Mouse (Mus musculus): ENCODE measurements around the gene E2f4. TPM values are rescaled to one million over a fixed set of nuclear protein-coding genes. Genes with fewer than 3 reads are reported as not detected.

E2f4 gene
- polyA plus RNA-seq, 1 experiment from 2014 or later: 120 TPM

DNA sequence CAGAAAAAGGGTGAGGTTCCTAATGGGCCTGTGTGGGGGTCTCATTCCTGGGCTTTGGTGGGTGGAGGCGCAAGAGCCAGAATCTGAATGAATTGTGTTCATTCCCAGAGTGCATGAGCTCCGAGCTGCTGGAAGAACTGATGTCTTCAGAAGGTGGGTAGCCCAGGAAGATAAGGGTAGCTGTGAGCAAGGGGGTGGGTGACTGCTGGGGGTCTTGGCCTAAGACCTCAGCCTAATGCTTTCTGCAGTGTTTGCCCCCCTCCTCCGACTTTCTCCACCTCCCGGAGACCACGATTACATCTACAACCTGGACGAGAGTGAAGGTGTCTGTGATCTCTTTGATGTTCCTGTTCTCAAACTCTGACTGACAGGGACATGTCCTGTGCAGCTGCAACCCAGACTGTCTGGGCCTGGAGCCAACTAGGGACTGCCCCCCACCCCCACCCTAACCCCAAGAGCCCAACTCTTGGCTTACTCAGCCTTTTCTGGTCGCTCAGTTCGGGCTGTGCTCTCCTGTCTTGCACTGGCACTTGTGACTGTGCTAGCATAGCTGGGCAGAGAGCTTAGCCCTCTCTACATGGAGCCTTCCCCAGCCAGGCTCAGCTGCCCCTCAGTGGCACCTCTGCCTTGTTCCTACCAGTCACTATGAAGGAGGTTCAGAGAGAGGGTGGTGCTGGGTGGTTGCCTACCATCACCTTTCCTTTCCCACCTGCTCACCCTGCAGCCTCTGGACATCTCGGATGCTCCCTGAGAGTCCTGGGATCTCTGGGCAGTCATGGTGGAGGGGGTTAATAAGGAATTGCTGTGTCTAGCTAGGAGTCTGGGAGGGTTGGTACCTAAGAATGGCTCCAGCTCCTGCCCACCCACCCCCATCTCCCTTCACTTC lies 7.1 kb downstream of the E2f4 start:
- peaks cover 88% of the 10 kb centered on the region for H3K36me3 ChIP-seq
- DNase-seq (ENCODE audit: low spot score): no peak

DNA sequence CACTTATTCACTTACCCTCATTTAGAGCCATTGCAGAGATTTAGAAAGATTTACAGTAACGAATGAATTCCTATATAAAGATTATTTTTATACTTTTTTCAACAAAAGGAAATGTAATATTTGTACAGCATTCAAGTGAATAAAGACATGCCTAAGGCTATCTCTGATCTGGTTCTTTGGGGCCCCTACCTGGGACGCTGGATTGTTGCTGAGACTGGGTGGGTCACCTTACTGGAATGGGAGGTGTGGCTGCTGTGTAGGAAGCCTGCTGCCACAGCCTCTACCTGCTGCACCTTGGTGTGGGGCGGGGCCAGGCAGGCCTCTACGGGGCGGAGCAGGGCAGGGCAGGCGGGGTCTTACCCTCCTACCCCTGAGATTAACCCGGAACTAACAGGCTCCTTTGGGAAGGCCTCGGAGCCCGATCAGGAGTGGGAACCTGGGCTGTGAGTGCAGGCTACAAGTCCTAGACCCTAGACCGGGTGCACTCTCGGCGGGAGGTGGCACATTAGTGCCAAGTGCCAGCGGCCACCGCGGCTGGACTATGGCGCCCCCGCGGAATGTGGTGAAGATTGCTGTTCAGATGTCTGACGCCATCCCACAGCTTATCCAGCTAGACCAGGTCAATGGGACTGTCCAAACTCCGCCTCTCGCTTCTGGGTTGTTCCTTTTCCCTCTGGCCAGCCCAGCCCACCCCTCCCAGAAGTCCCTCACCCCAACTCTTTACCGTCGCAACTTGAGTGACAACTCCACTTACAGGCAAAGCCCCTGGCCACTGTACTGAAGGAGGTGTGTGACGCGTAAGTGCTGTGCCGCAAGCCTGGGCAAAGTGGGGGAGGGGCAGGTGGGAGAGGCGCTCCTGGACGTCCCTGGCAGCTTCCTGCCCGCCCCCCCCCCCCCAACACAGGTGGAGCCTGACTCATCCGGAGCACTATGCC lies 8.0 kb downstream of the E2f4 start, which contains the start of gene Elmo3:
Elmo3 (plus strand) TSS at position 391 of the 935 bp plus-strand sequence.
- Histone ChIP-seq H3K36me3 (peaks cover 88% of the 10 kb centered on the region), H3K4me3 (peak within 1 kb of the TSS; percentile 38), H3K4me1 (replicated peaks) (peaks cover 21% of the 10 kb centered on the region), H3K27ac (peak within 1 kb of the TSS; percentile 64), H3K27me3 (ENCODE audit: insufficient read depth, poor library complexity, severe bottlenecking) (no peaks in the 10 kb centered on the region), H3K9me3 (no peaks in the 10 kb centered on the region)
- 8% methylated on average over 29 of the region's 30 CpGs for WGBS
- peak; percentile 51 for DNase-seq (ENCODE audit: low spot score)

More for the DNA sequence above, 7.1 kb downstream of the E2f4 start:
- no peak overlapping the region for H3K4me3 ChIP-seq
- peaks cover 25% of the 10 kb centered on the region for H3K4me1 ChIP-seq (replicated peaks)
- WGBS: 83% methylated on average over 9 of the region's 9 CpGs
- H3K27me3 ChIP-seq (ENCODE audit: insufficient read depth, poor library complexity, severe bottlenecking): no peaks in the 10 kb centered on the region
- H3K27ac ChIP-seq: no peak overlapping the region
- no peaks in the 10 kb centered on the region for H3K9me3 ChIP-seq

DNA sequence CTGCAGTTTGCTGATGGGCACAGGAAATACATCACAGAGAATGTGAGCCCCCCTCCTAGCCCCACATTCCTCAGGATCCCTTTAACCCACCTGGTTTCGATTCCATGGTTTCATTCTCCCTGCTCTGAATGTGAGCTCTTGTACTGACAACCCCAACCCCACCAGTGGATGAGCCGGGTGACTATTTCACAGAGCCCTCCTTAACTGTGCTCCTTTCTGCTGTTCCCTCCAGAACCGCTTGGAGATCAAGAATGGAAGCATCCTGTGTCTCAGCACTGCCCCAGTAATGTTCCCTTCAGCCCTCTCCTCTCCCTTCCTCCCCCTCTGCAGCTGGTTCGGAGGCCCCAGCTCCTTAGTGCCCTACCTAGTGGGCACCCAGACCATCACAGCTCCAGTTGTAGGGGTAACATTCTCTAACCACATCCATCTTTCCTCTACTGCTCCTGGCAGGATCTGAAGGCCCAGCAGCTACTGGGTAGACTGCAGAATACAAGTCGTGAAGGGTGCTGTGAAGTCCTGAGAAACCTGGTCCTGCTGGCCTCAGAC lies 8.8 kb downstream of the E2f4 start:
- Histone ChIP-seq H3K27ac (peak overlapping the region; percentile 64), H3K9me3 (no peaks in the 10 kb centered on the region), H3K4me3 (peak overlapping the region; percentile 38), H3K4me1 (replicated peaks) (peaks cover 21% of the 10 kb centered on the region), H3K27me3 (ENCODE audit: insufficient read depth, poor library complexity, severe bottlenecking) (no peaks in the 10 kb centered on the region), H3K36me3 (peaks cover 88% of the 10 kb centered on the region)
- no peak for DNase-seq (ENCODE audit: low spot score)
- 62% methylated on average over 5 of the region's 5 CpGs for WGBS

DNA sequence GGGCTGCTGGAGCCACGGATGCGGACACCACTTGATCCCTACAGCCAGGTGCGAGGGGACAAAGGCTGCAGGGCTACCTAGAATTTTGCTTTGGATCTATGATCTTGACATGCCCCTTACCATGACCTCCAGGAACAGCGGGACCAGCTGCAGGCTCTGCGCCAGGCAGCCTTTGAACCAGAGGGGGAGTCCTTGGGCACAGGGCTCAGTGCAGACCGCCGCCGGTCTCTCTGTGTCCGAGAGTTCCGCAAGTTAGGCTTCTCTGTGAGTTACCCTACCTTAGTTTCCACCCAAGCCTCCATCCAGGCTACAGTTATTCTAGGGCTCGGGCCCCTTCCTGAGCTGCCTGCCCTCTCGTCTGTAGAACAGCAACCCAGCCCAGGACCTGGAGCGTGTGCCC lies 10.2 kb downstream of the E2f4 start:
- DNase-seq (ENCODE audit: low spot score): no peak
- no peak overlapping the region for H3K27ac ChIP-seq
- H3K27me3 ChIP-seq (ENCODE audit: insufficient read depth, poor library complexity, severe bottlenecking): no peaks in the 10 kb centered on the region
- H3K4me3 ChIP-seq: no peak overlapping the region
- WGBS: 94% methylated on average over 13 of the region's 13 CpGs
- peaks cover 21% of the 10 kb centered on the region for H3K4me1 ChIP-seq (replicated peaks)
- peaks cover 88% of the 10 kb centered on the region for H3K36me3 ChIP-seq
- H3K9me3 ChIP-seq: no peaks in the 10 kb centered on the region

DNA sequence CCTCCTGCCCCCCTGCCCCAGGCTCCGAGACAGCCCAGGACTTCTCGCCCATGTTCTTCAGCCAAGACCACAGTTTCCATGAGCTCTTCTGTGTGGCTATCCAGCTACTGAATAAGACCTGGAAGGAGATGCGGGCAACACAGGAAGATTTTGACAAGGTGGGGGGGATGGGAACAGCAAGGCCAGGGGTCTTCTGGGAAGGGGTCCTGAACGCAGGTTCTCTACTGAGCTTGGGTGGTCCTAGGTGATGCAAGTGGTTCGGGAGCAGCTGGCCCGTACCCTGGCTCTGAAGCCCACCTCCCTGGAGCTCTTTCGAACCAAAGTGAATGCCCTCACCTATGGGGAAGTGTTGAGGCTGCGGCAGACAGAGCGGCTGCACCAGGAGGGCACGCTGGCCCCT lies 11.0 kb downstream of the E2f4 start:
- no peaks in the 10 kb centered on the region for H3K9me3 ChIP-seq
- no peak for DNase-seq (ENCODE audit: low spot score)
- no peak overlapping the region for H3K4me3 ChIP-seq
- H3K36me3 ChIP-seq: peaks cover 88% of the 10 kb centered on the region
- no peak overlapping the region for H3K27ac ChIP-seq
- no peaks in the 10 kb centered on the region for H3K27me3 ChIP-seq (ENCODE audit: insufficient read depth, poor library complexity, severe bottlenecking)
- 93% methylated on average over 10 of the region's 10 CpGs for WGBS
- H3K4me1 ChIP-seq (replicated peaks): peaks cover 21% of the 10 kb centered on the region

DNA sequence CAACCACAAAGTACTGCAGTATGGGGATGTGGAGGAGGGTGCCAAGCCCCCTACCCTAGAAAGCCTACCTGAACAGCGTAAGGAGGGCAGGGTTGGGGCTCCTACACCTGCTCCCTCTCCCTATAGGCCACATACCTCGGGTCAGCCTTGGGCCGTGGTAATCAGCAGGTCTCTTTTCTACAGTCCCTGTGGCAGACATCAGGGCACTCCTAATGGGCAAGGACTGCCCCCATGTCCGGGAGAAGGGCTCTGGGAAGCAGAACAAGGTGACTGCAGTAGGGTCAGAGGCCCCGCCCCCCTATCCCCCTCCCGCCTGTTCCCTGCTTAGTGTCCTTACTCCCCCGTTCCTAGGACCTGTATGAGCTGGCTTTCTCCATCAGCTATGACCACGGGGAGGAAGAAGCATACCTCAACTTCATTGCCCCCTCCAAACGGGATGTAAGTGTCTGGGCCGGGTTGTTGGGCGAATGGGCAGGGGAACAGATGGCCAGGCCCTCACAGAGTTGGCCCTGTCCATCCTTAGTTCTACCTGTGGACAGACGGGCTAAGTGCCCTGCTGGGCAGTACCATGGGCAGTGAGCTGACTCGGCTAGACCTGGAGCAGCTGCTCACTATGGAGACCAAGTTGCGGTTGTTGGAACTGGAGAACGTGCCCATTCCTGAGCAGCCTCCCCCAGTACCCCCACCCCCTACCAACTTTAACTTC lies 11.8 kb downstream of the E2f4 start:
- Histone ChIP-seq H3K4me3 (no peak overlapping the region), H3K36me3 (peaks cover 88% of the 10 kb centered on the region), H3K9me3 (no peaks in the 10 kb centered on the region), H3K27ac (no peak overlapping the region), H3K4me1 (replicated peaks) (peaks cover 21% of the 10 kb centered on the region), H3K27me3 (ENCODE audit: insufficient read depth, poor library complexity, severe bottlenecking) (no peaks in the 10 kb centered on the region)
- no peak for DNase-seq (ENCODE audit: low spot score)
- WGBS: 85% methylated on average over 15 of the region's 15 CpGs

DNA sequence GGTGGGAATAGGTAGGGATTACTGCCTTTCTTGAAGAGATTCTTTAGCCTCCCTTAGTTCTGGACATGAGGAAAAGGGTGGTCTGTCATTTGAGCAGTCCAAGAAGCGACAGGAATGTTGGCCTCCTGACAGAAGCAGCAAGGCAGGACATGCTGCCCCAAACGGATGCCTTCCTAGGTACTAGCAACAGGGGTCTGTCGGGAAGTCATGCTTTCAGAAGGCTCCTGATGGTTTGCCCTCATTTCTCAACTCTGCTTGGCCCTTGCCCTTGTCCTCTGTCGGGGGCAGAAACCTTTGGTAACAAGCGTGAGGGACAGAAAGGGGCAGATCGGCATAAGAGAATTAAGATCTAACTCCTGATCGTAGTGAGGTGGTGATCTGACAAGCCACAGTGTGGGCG lies 12.7 kb downstream of the E2f4 start:
- Histone ChIP-seq H3K4me1 (replicated peaks) (peaks cover 15% of the 10 kb centered on the region), H3K4me3 (no peak overlapping the region), H3K27me3 (ENCODE audit: insufficient read depth, poor library complexity, severe bottlenecking) (no peaks in the 10 kb centered on the region), H3K9me3 (no peaks in the 10 kb centered on the region), H3K36me3 (peaks cover 88% of the 10 kb centered on the region), H3K27ac (no peak overlapping the region)
- WGBS: 86% methylated on average over 8 of the region's 8 CpGs
- no peak for DNase-seq (ENCODE audit: low spot score)

DNA sequence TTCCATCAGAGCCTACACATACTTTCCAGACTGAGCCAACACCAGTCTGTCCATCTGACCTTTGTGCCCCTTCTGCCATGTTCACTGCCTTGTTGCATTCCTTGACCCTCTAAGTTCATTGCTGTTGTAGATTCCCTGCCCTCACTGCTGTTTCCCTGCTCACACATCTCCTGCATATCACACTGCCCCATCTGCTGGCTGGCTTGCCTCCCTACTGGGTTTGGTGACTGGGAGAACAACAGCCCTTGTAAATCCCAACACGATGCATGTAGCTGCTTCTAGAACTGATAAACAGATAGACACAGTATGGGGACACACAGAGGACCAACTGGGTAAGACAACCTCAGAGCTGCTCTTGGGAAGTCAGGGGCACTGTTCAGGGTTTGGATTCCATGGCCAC lies 14.3 kb downstream of the E2f4 start:
- DNase-seq (ENCODE audit: low spot score): no peak
- Histone ChIP-seq H3K27ac (no peak overlapping the region), H3K27me3 (ENCODE audit: insufficient read depth, poor library complexity, severe bottlenecking) (no peaks in the 10 kb centered on the region), H3K4me1 (replicated peaks) (no peaks in the 10 kb centered on the region), H3K9me3 (no peaks in the 10 kb centered on the region), H3K36me3 (peaks cover 99% of the 10 kb centered on the region), H3K4me3 (no peak overlapping the region)
- WGBS: 79% methylated on average over 1 of the region's 1 CpGs

DNA sequence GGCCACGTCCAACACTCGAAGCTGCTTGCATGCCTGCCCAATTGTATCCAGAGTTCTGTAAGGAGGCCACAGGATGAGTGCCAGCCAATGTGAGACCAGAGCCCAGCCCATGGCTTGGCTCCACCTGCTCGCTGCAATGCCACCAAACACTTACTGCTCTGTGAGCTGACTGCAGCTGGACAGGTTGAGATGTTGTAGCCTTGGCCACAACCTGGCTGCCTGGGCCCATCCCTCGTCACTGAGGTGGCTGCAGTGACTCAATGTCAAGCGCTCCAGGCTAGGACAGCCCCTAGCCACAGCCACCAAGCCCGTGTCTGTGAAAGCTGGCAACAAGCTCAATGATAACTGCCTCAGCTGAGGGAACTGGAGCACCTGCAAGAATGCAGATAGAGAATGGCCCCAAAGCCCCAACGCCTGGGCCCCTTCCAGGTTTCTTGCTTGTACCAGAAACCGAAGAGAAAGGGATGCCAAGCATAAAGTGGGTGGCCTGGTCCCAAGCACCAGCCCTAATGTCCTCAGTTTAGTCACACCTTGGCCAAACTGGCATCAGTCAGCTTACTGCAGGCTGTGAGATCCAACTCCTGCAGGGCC lies 15.5 kb downstream of the E2f4 start:
- no peak overlapping the region for H3K4me3 ChIP-seq
- H3K27ac ChIP-seq: no peak overlapping the region
- no peaks in the 10 kb centered on the region for H3K27me3 ChIP-seq (ENCODE audit: insufficient read depth, poor library complexity, severe bottlenecking)
- no peaks in the 10 kb centered on the region for H3K9me3 ChIP-seq
- 89% methylated on average over 8 of the region's 8 CpGs for WGBS
- no peak for DNase-seq (ENCODE audit: low spot score)
- peaks cover 97% of the 10 kb centered on the region for H3K36me3 ChIP-seq
- H3K4me1 ChIP-seq (replicated peaks): no peaks in the 10 kb centered on the region

DNA sequence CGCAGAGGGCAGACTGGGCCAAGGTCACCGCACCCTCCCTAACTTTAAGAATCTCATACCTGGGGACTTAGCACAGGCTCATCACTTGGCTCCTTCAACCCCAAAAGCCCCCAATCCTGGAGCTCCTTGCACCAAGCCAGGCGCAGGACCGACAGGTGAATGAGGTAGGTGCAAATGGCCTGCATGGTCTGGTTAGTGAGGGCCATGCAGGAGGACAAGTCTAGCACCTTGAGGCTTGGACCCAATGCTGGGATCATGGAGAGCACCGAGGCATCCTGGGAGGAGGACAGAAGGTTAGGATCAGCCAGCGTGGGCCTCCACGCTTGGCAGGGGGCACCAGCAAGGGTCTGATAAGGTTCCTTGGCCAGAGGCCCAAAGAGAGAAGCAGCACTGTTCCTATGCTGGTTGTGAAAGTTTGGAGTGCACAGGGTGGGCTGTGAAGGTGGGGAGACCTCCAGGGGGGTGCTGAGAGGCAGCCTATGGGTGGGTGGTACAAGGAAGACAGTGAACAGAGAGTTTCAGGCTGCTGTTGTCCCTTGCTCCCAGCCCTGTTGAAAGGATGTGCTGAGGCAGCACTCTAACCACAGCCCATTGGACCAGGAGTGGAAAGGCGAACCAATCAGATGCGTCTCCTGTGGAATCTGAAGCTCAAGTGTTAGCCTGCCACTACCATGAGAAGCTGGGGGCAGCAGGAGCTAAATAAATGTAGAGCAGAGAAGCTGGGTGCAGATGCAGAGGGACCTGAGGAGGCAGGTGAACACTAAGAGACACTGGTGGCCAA lies 16.3 kb downstream of the E2f4 start:
- H3K4me3 ChIP-seq: no peak overlapping the region
- no peak overlapping the region for H3K27ac ChIP-seq
- no peaks in the 10 kb centered on the region for H3K4me1 ChIP-seq (replicated peaks)
- 81% methylated on average over 9 of the region's 9 CpGs for WGBS
- H3K27me3 ChIP-seq (ENCODE audit: insufficient read depth, poor library complexity, severe bottlenecking): no peaks in the 10 kb centered on the region
- H3K36me3 ChIP-seq: peaks cover 97% of the 10 kb centered on the region
- H3K9me3 ChIP-seq: no peaks in the 10 kb centered on the region
- no peak for DNase-seq (ENCODE audit: low spot score)

DNA sequence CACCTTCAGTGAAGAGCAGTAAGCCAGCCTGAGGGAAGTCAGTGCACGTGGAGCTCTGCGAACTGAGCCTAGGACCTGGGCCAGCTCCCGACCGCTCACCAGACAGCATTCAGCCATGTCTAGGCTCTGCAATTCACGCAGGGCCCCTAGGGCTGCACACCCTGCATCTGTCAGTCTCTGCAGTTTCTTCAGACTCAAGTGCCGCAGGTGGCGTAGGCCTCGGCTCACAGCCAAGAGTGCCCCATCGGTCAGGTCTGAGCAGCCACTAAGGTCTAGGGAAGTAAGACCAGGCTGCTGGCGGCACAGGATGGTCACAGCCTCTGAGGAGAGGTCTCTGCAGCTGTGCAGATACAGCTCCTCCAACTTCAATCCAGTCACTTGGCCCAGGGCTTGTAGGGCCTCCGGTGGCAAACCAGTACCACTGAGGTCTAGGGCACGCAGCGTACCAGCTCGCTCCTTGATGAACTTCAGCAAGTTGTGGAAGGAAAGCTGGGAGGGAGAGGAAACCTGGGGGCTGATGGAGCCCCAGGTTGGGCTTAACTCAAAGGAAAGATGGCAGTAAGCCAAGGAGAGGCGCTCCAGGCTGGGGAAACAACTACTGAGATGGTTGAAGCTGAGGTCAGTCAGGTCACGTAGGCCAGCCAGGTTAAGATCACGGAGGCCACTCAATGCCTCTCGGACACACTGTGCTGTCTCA lies 17.8 kb downstream of the E2f4 start:
- Histone ChIP-seq H3K4me3 (no peak overlapping the region), H3K27me3 (ENCODE audit: insufficient read depth, poor library complexity, severe bottlenecking) (no peaks in the 10 kb centered on the region), H3K4me1 (replicated peaks) (no peaks in the 10 kb centered on the region), H3K9me3 (no peaks in the 10 kb centered on the region), H3K36me3 (peaks cover 96% of the 10 kb centered on the region), H3K27ac (no peak overlapping the region)
- WGBS: 94% methylated on average over 18 of the region's 18 CpGs
- no peak for DNase-seq (ENCODE audit: low spot score)
